Mouse (Mus musculus) neural tube, embryonic 12.5 days (tissue): ENCODE results near the gene Tars. TPM values are rescaled to one million over a fixed set of nuclear protein-coding genes. Genes with fewer than 3 reads are reported as not detected.

Source experiments
- ATAC-seq: fragments of 200-750 bp; cut with Nextera tagmentation; 2 replicates; pipeline ENCODE4 v1.8.0; 2017; ENCODE audit warnings: low read depth, mild to moderate bottlenecking, moderate TSS enrichment, moderate library complexity; ENCODE audit not compliant: low FRiP score
- H3K27ac ChIP-seq: fragments of 300-500 bp; sonication (generic); 2 replicates; pipeline ENCODE4 v1.5.1; 2016
- H3K27me3 ChIP-seq: fragments of 300-500 bp; sonication (generic); replicated peaks from 2 replicates; pipeline ENCODE4 v1.6.1; 2016; ENCODE audit warnings: mild to moderate bottlenecking
- H3K36me3 ChIP-seq: fragments of 300-500 bp; sonication (generic); 2 replicates; pipeline ENCODE4 v1.6.1; 2016; ENCODE audit warnings: mild to moderate bottlenecking
- H3K4me1 ChIP-seq: fragments of 300-500 bp; sonication (generic); 2 replicates; pipeline ENCODE4 v1.6.1; 2016
- H3K4me2 ChIP-seq: fragments of 300-500 bp; sonication (generic); replicated peaks from 2 replicates; pipeline ENCODE4 v1.6.1; 2016; ENCODE audit warnings: mild to moderate bottlenecking
- H3K4me3 ChIP-seq: fragments of 300-500 bp; sonication (generic); 2 replicates; pipeline ENCODE4 v1.5.1; 2016
- H3K9ac ChIP-seq: fragments of 300-500 bp; sonication (generic); 2 replicates; pipeline ENCODE4 v1.6.1; 2016; ENCODE audit warnings: mild to moderate bottlenecking
- H3K9me3 ChIP-seq: fragments of 300-500 bp; sonication (generic); 2 replicates; pipeline ENCODE4 v1.6.1; 2016; ENCODE audit warnings: mild to moderate bottlenecking
- WGBS: fragments of 180-500 bp; shearing (Covaris S2); methylation state at CpG from one replicate; pipeline ENCODE4 v1.1.7; 2016; 5-methylcytosine and 5-hydroxymethylcytosine counted together
- polyA plus RNA-seq: library from polyadenylated mRNA; unstranded; fragments of >200 nt; fragmentation: Nextera tagmentation; extraction: Ambion mirVana; gene quantifications from 2 replicates; pipeline ENCODE4 v1.2.1, GENCODE M21; 2016

Tars gene
- 66.2 and 81.3 TPM in 2 replicates for polyA plus RNA-seq

DNA sequence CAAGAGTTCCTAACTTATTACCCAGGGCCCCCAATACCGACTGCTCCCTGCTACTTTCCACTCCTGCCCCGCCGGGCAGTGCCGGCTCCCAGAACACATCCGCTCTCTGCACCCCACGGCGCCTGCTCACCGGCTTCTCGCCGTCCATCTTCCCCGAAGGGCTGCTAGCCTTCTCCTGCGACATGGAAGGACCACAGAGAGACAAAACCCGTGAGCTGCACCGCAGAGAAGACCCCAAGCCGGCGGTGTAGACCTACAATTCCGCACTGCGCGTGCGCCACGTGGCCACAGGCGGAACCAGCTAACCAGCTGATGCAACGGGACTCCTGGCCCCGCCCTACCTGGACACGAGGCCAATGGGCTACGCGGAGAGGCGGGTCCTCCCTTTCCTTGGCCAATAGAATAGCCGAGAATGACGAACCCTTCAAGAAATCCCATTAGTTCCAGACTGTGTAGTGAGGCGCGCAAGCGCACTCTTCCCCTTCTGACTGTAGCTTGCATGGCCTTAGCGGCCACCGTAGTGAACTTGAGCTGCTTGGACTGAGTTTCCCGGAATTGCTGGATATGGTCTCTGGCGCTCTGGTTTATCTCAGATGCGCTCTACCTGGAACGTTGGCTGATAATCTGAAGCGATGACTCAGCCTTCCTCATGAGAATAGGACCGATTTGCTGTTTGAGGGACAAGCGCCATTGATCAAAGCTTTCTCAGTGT, at the start of gene Tars:
Gene Tars, minus strand, starts transcription at position 310 of the 712 bp plus-strand sequence.
- under 1% methylated on average over 42 of the region's 42 CpGs for WGBS
- H3K36me3 ChIP-seq, result peaks cover 11% of the 10 kb centered on the region
- H3K9ac ChIP-seq, result peak within 1 kb of the TSS; percentile 75
- no peaks in the 10 kb centered on the region for H3K9me3 ChIP-seq
- H3K4me1 ChIP-seq, result peaks cover 11% of the 10 kb centered on the region
- ATAC-seq, result peak; percentile 100
- H3K27ac ChIP-seq, result no peak within 1 kb of the TSS
- peaks cover 5% of the 10 kb centered on the region; the same call in 1 of the 2 replicates for H3K27me3 ChIP-seq
- H3K4me3 ChIP-seq, result peak within 1 kb of the TSS; percentile 82
- H3K4me2 ChIP-seq, result peak within 1 kb of the TSS; percentile 81

DNA sequence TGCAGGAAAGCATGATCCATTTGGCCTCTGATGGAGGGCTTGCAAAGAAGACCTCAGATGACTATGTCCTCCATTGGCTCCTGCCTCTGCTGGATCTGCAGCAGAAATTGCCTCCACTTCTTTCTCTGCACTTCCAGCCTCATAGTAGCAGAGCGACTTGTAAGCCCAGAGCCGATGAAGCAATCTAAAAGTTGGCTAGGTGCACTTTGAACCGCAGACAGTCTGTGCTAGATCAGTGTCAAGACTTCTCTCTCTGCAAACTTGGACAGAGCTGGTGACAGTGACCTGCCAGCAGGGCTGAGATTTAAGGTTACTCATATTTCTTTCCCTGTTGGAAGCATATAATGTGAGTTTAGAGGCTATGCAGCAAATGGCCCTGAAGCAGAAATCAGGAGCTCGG, 37.9 kb upstream of the Tars start:
- Histone ChIP-seq H3K4me3 (no peak overlapping the region), H3K4me1 (no peaks in the 10 kb centered on the region), H3K9ac (no peak overlapping the region), H3K27me3 (no peaks in the 10 kb centered on the region), H3K27ac (no peak overlapping the region), H3K36me3 (no peaks in the 10 kb centered on the region), H3K4me2 (no peak overlapping the region), H3K9me3 (no peaks in the 10 kb centered on the region)
- no peak for ATAC-seq
- 91% methylated on average over 4 of the region's 4 CpGs for WGBS

DNA sequence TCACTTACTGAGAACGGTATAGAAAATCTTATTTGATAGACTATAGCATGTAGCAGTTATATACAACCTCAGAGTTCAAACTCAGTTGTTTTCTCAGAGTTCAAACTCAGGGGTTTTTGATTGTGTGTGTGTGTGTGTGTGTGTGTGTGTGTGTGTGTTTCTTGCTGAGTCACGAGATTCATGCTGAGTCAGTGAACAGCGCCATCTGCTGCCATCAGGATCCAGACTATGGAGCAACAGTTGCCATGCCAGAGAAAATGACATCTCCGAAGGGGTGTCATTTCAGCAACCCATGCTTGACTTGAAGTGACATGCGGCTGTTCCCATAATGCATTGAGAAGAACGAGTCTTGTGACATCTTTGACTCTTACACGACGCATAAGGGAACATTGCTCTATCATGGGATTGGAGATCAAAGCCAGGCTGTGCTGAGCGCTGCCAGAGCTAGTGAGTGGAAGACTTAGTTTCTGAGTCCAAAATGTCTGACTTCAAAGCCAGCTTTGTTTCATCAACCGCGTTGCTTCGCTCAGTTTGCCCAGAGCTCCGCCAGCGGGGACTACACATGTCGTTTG, 37.3 kb upstream of the Tars start:
- no peak for ATAC-seq
- no peaks in the 10 kb centered on the region for H3K9me3 ChIP-seq
- no peaks in the 10 kb centered on the region for H3K27me3 ChIP-seq
- H3K9ac ChIP-seq, result no peak overlapping the region
- H3K36me3 ChIP-seq, result no peaks in the 10 kb centered on the region
- H3K4me1 ChIP-seq, result no peaks in the 10 kb centered on the region
- H3K4me3 ChIP-seq, result no peak overlapping the region
- H3K27ac ChIP-seq, result no peak overlapping the region
- 93% methylated on average over 15 of the region's 15 CpGs for WGBS
- no peak overlapping the region for H3K4me2 ChIP-seq

DNA sequence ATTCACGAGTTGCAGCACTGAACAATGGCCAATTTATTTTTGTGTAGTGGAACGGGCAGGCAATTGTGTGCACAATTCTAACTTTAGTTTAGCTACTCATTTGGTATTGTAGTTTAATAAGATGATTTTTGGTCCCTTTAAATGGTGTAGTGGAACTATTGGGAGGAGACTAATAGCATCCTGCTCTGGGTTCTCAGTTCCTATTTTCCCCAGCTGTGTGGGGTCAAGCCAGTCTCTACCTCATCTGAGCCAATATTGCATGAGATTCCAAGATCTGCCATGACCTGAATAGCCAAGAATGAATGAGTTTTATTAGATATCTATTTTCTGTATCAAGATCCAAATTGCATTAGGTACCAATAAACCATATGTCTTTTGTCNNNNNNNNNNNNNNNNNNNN, 27.4 kb upstream of the Tars start:
- no peaks in the 10 kb centered on the region for H3K27me3 ChIP-seq
- no peak overlapping the region for H3K4me3 ChIP-seq
- no peak for ATAC-seq
- no peaks in the 10 kb centered on the region for H3K9me3 ChIP-seq
- WGBS, result 85% methylated on average over 2 of the region's 2 CpGs
- H3K9ac ChIP-seq, result no peak overlapping the region
- H3K4me1 ChIP-seq, result no peaks in the 10 kb centered on the region
- no peak overlapping the region for H3K27ac ChIP-seq
- H3K4me2 ChIP-seq, result no peak overlapping the region
- H3K36me3 ChIP-seq, result no peaks in the 10 kb centered on the region

DNA sequence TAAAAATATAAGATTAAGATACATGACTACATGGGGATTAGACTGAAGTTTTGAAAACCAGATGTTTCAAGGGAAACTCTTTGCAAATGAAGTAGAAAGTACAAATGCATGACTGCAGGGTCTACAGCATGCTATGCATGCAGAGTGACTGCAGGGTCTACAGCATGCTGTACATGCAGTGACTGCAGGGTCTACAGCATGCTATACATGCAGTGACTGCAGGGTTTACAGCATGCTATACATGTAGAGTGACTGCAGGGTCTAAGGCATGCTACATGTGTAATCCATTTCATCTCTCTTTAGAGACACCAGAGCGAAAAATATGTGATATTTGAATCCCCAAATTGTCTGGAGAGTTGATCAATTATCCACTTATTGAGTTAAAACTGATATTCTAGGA, 14.0 kb upstream of the Tars start:
- Histone ChIP-seq H3K4me2 (no peak overlapping the region), H3K27ac (no peak overlapping the region), H3K4me1 (no peaks in the 10 kb centered on the region), H3K4me3 (no peak overlapping the region), H3K9ac (no peak overlapping the region), H3K9me3 (no peaks in the 10 kb centered on the region), H3K36me3 (no peaks in the 10 kb centered on the region), H3K27me3 (no peaks in the 10 kb centered on the region)
- no peak for ATAC-seq
- WGBS, result 85% methylated on average over 1 of the region's 1 CpGs

DNA sequence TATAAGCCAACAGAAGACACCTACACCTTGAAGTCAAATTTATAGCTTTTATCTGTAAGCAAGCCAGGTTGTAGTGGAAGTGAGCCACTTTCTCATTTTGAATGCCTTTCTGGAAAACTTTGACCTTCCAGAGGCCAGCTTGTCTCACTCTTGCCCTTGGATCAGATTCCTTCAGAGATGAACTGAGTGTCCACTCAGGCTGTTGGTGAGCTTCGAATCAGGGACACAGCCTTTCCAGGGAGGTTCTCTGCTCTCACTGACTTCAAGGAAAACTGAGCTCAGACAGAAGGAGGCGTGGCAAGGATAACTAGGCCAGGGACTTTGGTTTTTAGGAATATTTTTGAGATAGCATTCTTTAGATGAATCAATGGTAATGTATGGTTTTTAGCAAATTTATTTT, 13.1 kb upstream of the Tars start:
- Histone ChIP-seq H3K4me3 (no peak overlapping the region), H3K27me3 (no peaks in the 10 kb centered on the region), H3K36me3 (no peaks in the 10 kb centered on the region), H3K9ac (no peak overlapping the region), H3K9me3 (no peaks in the 10 kb centered on the region), H3K4me2 (no peak overlapping the region), H3K27ac (no peak overlapping the region), H3K4me1 (no peaks in the 10 kb centered on the region)
- ATAC-seq, result no peak
- 82% methylated on average over 2 of the region's 2 CpGs for WGBS

DNA sequence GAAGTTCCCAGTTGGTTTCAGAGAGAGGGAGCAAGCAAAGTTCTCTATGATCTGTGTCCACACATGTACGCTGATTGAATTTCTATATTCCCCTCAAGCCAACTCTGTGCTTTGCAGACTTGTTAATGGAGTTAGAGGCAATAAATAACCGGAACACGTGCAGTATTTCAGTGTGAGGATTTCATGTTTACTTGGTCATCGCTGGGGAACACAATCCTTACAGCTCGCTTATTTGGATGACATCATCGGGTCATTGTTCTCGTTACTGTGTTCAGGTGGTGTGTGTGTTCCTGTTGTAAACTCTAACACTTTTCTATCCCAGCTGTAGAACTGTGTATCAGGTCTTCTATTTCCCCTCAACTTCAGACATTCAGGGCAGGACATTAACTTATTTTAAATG, 12.4 kb upstream of the Tars start:
- 79% methylated on average over 7 of the region's 7 CpGs for WGBS
- no peak overlapping the region for H3K4me2 ChIP-seq
- no peaks in the 10 kb centered on the region for H3K4me1 ChIP-seq
- no peak overlapping the region for H3K9ac ChIP-seq
- H3K4me3 ChIP-seq, result no peak overlapping the region
- H3K27ac ChIP-seq, result no peak overlapping the region
- H3K27me3 ChIP-seq, result no peaks in the 10 kb centered on the region
- no peaks in the 10 kb centered on the region for H3K36me3 ChIP-seq
- no peaks in the 10 kb centered on the region for H3K9me3 ChIP-seq
- no peak for ATAC-seq

DNA sequence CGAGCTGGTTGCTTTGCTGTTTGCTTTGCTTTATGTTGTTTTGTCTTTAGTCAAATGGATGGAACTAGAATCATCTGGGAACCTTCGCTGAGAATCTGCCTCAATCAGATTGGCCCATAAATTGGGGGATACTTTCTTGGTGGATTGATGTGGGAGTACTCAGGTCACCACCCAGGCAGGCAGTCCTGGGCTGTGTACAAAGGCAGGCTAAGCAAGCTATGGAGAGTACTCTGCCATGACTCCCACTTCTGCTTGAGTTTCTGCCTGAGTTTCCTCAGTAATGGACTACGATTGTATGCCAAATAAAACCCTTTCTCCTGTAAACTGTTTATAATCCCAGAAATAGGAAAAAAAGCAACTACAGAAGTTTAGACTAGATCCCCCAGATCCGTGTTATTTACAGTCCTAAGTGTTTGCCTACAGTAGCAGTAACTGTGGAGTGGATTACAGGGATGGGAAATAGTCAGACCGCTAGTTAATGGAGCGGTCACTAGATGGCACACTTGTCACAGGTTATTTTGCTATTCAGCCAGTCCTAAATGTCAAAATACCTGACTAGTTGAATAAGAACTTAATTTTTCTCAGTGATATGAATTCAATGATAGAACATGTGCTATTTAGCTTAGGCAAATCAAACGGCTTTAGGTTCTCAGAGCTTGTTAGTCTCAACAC, 8.8 kb upstream of the Tars start:
- Histone ChIP-seq H3K4me2 (no peak overlapping the region), H3K4me3 (no peak overlapping the region), H3K9ac (no peak overlapping the region), H3K4me1 (no peaks in the 10 kb centered on the region), H3K27me3 (peaks cover 5% of the 10 kb centered on the region; the same call in 1 of the 2 replicates), H3K27ac (no peak overlapping the region), H3K36me3 (no peaks in the 10 kb centered on the region), H3K9me3 (no peaks in the 10 kb centered on the region)
- WGBS, result 48% methylated on average over 7 of the region's 7 CpGs
- ATAC-seq, result peak; percentile 27; the same call in 1 of the 2 replicates

DNA sequence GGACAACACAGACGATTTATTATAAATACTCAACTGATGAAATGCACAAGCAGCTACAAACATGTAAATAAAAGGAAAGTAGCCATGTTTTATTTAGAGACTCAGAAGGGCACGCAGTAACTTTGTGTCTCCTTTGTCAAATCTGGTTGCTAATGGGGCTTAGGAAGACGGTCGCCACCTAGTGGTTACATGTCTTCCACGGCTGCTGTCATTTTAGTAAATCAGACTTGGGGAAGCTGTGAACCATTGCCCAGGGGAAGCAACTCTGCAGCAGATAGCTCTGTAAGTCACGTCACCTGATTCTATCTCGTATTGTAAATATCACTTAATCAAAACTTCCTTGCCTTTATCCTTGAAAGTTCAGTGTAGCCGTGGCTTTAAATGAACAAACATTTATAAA, 7.9 kb upstream of the Tars start:
- Histone ChIP-seq H3K9me3 (no peaks in the 10 kb centered on the region), H3K27me3 (peaks cover 5% of the 10 kb centered on the region; the same call in 1 of the 2 replicates), H3K27ac (no peak overlapping the region), H3K4me3 (no peak overlapping the region), H3K9ac (no peak overlapping the region), H3K4me2 (no peak overlapping the region), H3K36me3 (no peaks in the 10 kb centered on the region), H3K4me1 (no peaks in the 10 kb centered on the region)
- 0 out of 2 replicates have a peak, but pooled peaks have one; percentile 23 for ATAC-seq
- 15% methylated on average over 8 of the region's 8 CpGs for WGBS

DNA sequence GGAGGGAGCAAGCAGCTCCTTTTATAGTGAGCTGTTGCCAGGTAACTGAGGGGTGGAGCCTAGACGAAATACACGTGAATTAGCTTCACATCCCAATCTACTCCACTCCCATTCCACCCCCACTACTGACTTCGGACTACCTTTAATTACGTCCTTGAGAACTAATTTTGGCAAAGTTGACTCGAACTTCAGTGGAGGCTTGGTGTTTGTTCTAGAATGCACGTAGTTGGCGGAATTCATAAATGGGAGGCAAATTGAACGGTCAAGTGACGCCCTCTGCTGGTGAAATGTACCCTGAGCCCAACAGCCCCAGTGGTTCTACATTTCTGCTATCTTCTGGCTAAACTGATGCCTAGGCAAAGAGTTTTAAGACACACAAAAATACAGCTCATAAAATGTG, 7.3 kb upstream of the Tars start:
- ATAC-seq, result no peak
- H3K27ac ChIP-seq, result no peak overlapping the region
- WGBS, result 22% methylated on average over 9 of the region's 9 CpGs
- no peak overlapping the region for H3K9ac ChIP-seq
- no peak overlapping the region for H3K4me3 ChIP-seq
- no peaks in the 10 kb centered on the region for H3K9me3 ChIP-seq
- no peaks in the 10 kb centered on the region for H3K36me3 ChIP-seq
- no peak overlapping the region for H3K4me2 ChIP-seq
- no peaks in the 10 kb centered on the region for H3K4me1 ChIP-seq
- peaks cover 5% of the 10 kb centered on the region; the same call in 1 of the 2 replicates for H3K27me3 ChIP-seq

DNA sequence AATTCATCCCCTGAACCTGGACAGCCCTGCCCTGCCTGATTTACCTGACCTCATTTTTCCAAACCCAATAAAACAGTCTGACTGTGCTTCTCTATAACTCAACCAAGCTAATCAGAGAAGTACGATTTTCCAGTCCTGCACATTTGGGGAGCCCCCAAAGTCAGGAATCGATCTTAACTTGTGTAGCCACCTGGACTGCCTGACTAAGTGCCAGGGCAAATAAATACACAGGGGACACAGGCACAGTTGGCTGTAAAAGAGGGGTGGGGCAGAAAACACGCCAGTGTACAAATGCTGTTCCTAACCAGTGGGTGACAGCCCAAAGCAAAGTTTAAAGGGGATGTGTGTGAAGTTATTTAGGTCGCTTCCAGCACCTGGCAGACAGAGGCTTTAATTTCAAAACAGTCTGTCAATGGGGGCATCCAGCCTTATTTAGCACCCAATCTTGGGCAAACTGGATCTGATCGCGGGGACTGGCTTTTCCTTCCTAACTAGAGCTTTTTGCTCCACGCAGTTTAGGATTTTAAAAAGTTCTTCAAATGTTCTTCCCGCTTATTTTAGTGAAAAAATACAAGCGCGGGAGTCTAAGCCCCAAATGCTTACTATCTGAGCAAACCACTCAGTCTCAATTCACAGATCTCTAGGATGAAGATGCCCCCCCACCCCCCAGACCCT, 652 bp downstream of the Tars start:
- H3K9ac ChIP-seq, result peak overlapping the region; percentile 75
- 7% methylated on average over 10 of the region's 10 CpGs for WGBS
- H3K9me3 ChIP-seq, result no peaks in the 10 kb centered on the region
- peak overlapping the region; percentile 82 for H3K4me3 ChIP-seq
- peaks cover 16% of the 10 kb centered on the region for H3K36me3 ChIP-seq
- no peak overlapping the region for H3K27ac ChIP-seq
- ATAC-seq, result no peak
- H3K27me3 ChIP-seq, result peaks cover 3% of the 10 kb centered on the region; the same call in 1 of the 2 replicates
- peaks cover 11% of the 10 kb centered on the region for H3K4me1 ChIP-seq
- peak overlapping the region; percentile 81 for H3K4me2 ChIP-seq

DNA sequence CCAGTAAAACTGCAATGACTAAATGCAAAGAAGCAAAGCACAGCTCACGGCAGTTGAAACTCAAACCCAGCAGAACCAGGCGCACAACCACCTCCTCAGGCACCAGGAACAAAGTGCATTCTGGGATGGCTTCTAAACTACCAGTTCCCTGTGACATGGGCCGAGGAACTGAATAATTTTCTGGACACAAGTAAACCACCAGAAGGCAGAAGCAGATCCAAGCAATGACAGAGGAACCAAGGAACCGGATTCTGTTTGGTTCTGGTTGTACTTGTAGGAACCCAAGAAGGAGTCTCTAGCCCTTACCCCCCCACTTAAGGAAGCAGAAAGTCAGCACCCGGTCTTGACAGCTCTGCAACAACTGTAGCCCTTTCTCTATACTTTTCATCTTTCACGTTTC, 3.0 kb downstream of the Tars start:
- H3K9ac ChIP-seq, result no peak overlapping the region
- no peak overlapping the region for H3K4me2 ChIP-seq
- H3K9me3 ChIP-seq, result no peaks in the 10 kb centered on the region
- no peak for ATAC-seq
- WGBS, result 85% methylated on average over 6 of the region's 6 CpGs
- no peak overlapping the region for H3K27ac ChIP-seq
- H3K4me3 ChIP-seq, result no peak overlapping the region
- peaks cover 11% of the 10 kb centered on the region for H3K4me1 ChIP-seq
- H3K27me3 ChIP-seq, result no peaks in the 10 kb centered on the region
- peaks cover 40% of the 10 kb centered on the region for H3K36me3 ChIP-seq
